Comparison of ENCODE assay signal across 27 mouse cellular contexts in the genomic region with DNA sequence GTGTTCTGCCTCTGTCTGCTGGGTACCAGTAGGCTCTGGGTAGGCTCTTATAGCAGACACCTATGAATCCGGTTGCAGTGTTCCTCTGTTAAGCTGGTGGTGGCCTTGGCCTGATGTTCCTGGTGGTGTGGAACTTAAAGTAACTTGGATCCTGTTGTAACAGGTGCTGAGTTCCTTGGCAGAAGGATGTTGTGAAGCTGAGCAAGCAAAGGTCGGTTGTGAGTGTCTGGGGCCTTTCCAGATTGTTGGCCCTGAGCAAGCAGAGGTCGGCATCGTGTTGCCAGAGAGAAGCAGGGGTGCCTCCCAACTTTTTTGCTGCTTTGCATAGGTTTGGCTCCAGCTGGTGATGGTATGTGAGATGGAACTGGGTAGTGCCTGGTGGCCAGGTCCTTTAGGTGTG. TPM values are rescaled to one million over a fixed set of nuclear protein-coding genes. Genes with fewer than 3 reads are reported as not detected.
DNase-seq lines count a peak whose midpoint lies in the region; ATAC-seq and TF ChIP-seq lines count a peak whose summit lies in the region.
"Had no signal": no experiment of that assay in that cellular context is flagged by ENCODE, and none has a peak within 500 bp of the region (broad histone marks: within the 10 kb centered on the region; RNA-seq: fewer than 3 reads in every experiment).

No protein-coding gene starts in this region.

- H3K4me1 ChIP-seq in kidney, adult 2 months (ENCODE audit: control insufficient read depth, insufficient read depth, low read length): peaks cover 12% of the 10 kb centered on the region
- H3K4me1 ChIP-seq in kidney, embryonic 14.5 days (ENCODE audit: control insufficient read depth, insufficient read depth, low read length): peaks cover 23% of the 10 kb centered on the region
- H3K4me1 ChIP-seq in embryonic facial prominence, embryonic 15.5 days: peaks cover 37% of the 10 kb centered on the region

- no peak for ATAC-seq in kidney, embryonic 14.5 days (ENCODE audit: low FRiP score, low TSS enrichment)
- no peak for ATAC-seq in embryonic facial prominence, embryonic 15.5 days (ENCODE audit: insufficient number of reproducible peaks, low FRiP score, low TSS enrichment, low read depth)
- ATAC-seq: forebrain, embryonic 16.5 days; hindbrain, embryonic 16.5 days; midbrain, embryonic 13.5 days had no signal

- no peak for TF ChIP-seq CTCF in kidney, adult 2 months (conservative IDR thresholded peaks at IDR 0.05; ENCODE audit: insufficient read depth, insufficient read length, low read depth, low read length)

- H3K27ac ChIP-seq in kidney, adult 2 months (ENCODE audit: insufficient read depth, low read depth, low read length): no peak overlapping the region
- H3K27ac ChIP-seq in kidney, embryonic 14.5 days (ENCODE audit: low read depth, low read length): no peak overlapping the region
- H3K27ac ChIP-seq in embryonic facial prominence, embryonic 15.5 days (replicated peaks): 0 out of 2 replicates have a peak overlapping the region, but pooled peaks have one; percentile 40
- H3K27ac ChIP-seq: embryonic facial prominence, embryonic 12.5 days; heart, embryonic 15.5 days; left cerebral cortex, adult 2 months; limb, embryonic 13.5 days; liver, embryonic 13.5 days; macrophage; midbrain, embryonic 13.5 days; neural tube, embryonic 15.5 days had no signal

- TF ChIP-seq POLR2A in kidney, adult 2 months (IDR thresholded peaks at IDR 0.05; ENCODE audit: low read depth, low read length): no peak

- peak; percentile 68 for DNase-seq in gastrocnemius, adult 18-20 months (ENCODE audit: low spot score)
- DNase-seq in gastrocnemius, postnatal 10 days: no peak
- peak; percentile 65 for DNase-seq in kidney, adult 2 months
- DNase-seq in kidney, postnatal 14 days: peak; percentile 30
- DNase-seq in natural killer cell, adult 2 months (ENCODE audit: low spot score in 2 of 2): no peak
- DNase-seq in right cerebral cortex, adult 18-20 months: no peak
- DNase-seq: adrenal gland, adult 8-10 months; cerebellum, adult 2 months; cerebellum, postnatal 25 days; lung, adult 18-20 months; retina, postnatal 1 day; thymus, adult 2 months; thymus, postnatal 36 days had no signal

- no peak overlapping the region for H3K4me2 ChIP-seq in kidney, embryonic 14.5 days (replicated peaks; ENCODE audit: low read depth, low read length)
- no peak overlapping the region for H3K4me2 ChIP-seq in embryonic facial prominence, embryonic 15.5 days (replicated peaks)
- H3K4me2 ChIP-seq: embryonic facial prominence, embryonic 12.5 days; heart, embryonic 15.5 days; limb, embryonic 13.5 days; liver, embryonic 13.5 days; midbrain, embryonic 13.5 days; neural tube, embryonic 15.5 days had no signal

- H3K27me3 ChIP-seq in kidney, adult 2 months (replicated peaks; ENCODE audit: control insufficient read depth, insufficient read depth, low read length): no peaks in the 10 kb centered on the region
- H3K27me3 ChIP-seq in kidney, embryonic 14.5 days (ENCODE audit: control insufficient read depth, insufficient read depth, low read length): no peaks in the 10 kb centered on the region
- no peaks in the 10 kb centered on the region for H3K27me3 ChIP-seq in embryonic facial prominence, embryonic 15.5 days
- H3K27me3 ChIP-seq: embryonic facial prominence, embryonic 12.5 days; heart, embryonic 15.5 days; limb, embryonic 13.5 days; liver, embryonic 13.5 days; midbrain, embryonic 13.5 days; neural tube, embryonic 15.5 days had no signal

- H3K36me3 ChIP-seq in kidney, adult 2 months (ENCODE audit: control insufficient read depth, insufficient read depth, low read length): no peaks in the 10 kb centered on the region
- no peaks in the 10 kb centered on the region for H3K36me3 ChIP-seq in kidney, embryonic 14.5 days (ENCODE audit: control insufficient read depth, insufficient read depth, low read length)
- no peaks in the 10 kb centered on the region for H3K36me3 ChIP-seq in embryonic facial prominence, embryonic 15.5 days
- H3K36me3 ChIP-seq: embryonic facial prominence, embryonic 12.5 days; heart, embryonic 15.5 days; midbrain, embryonic 13.5 days; neural tube, embryonic 15.5 days had no signal

- H3K9ac ChIP-seq in kidney, embryonic 14.5 days (ENCODE audit: low read depth, low read length): no peak overlapping the region
- H3K9ac ChIP-seq in embryonic facial prominence, embryonic 15.5 days: no peak overlapping the region
- H3K9ac ChIP-seq: heart, embryonic 15.5 days; limb, embryonic 13.5 days; midbrain, embryonic 13.5 days; neural tube, embryonic 15.5 days had no signal

- no peaks in the 10 kb centered on the region for H3K9me3 ChIP-seq in kidney, embryonic 14.5 days (ENCODE audit: control insufficient read depth, low read length)
- H3K9me3 ChIP-seq in embryonic facial prominence, embryonic 15.5 days (replicated peaks): no peaks in the 10 kb centered on the region
- H3K9me3 ChIP-seq: embryonic facial prominence, embryonic 12.5 days; G1E; heart, embryonic 15.5 days; limb, embryonic 13.5 days; liver, embryonic 13.5 days; midbrain, embryonic 13.5 days; neural tube, embryonic 15.5 days had no signal

- H3K4me3 ChIP-seq in kidney, adult 2 months (ENCODE audit: insufficient read depth, low read depth, low read length): no peak overlapping the region
- H3K4me3 ChIP-seq in kidney, embryonic 14.5 days (ENCODE audit: low read length): no peak overlapping the region
- no peak overlapping the region for H3K4me3 ChIP-seq in embryonic facial prominence, embryonic 15.5 days (replicated peaks)
- H3K4me3 ChIP-seq: embryonic facial prominence, embryonic 12.5 days; erythroblast, embryonic 14.5 days; heart, embryonic 15.5 days; left cerebral cortex, adult 2 months; limb, embryonic 13.5 days; liver, embryonic 13.5 days; midbrain, embryonic 13.5 days; neural tube, embryonic 15.5 days had no signal

- 37% methylated on average over 4 of the region's 4 CpGs for WGBS in kidney, adult 2 months
- WGBS in kidney, embryonic 14.5 days: 62% methylated on average over 4 of the region's 4 CpGs
- 73% methylated on average over 4 of the region's 4 CpGs for WGBS in embryonic facial prominence, embryonic 15.5 days

RNA-seq across cellular contexts. Expression of a gene that starts 21.7 kb away (rescaled TPM):
- 10 to 100 TPM; 23.3 to 28.1 TPM for total RNA-seq in gastrocnemius, adult 18-20 months (2021)
- total RNA-seq in gastrocnemius, postnatal 10 days (2021): 10 to 100 TPM; 30.6 to 34.8 TPM
- polyA plus RNA-seq in kidney, adult 2 months (2012; rRNA removed): 20.7 and 23.4 TPM in 2 replicates
- polyA plus RNA-seq in kidney, embryonic 14.5 days (2014; fragmentation: Nextera tagmentation; extraction: Ambion mirVana): 11.8 and 15.7 TPM in 2 replicates
- 12.2 and 12.9 TPM in 2 replicates for polyA plus RNA-seq in embryonic facial prominence, embryonic 15.5 days (2015; fragmentation: Nextera tagmentation; extraction: Ambion mirVana)

Comparison
In these comparisons a context has a peak if more than half of its experiments do, and no peak if none do; other contexts are left out.
1. DNase-seq: peak in gastrocnemius, adult 18-20 months (single experiment), kidney, adult 2 months (single experiment) and kidney, postnatal 14 days (single experiment); none in gastrocnemius, postnatal 10 days (single experiment), natural killer cell, adult 2 months (0 of 2) and right cerebral cortex, adult 18-20 months (single experiment).